Mouse (Mus musculus): ENCODE results near the gene Pirt.

- TF ChIP-seq POU5F1 (IDR thresholded peaks at IDR 0.05; ENCODE audit: borderline replicate concordance, low read length) = no peak
- no peak for TF ChIP-seq CTCF (conservative IDR thresholded peaks at IDR 0.05; ENCODE audit: low read length)
Observed at GRCm38 (mm10) chr11:66920012-66920411, 8.2 kb downstream of the Pirt start.
